Comparison of ENCODE assay signal across 9 mouse cellular contexts in genomic region chr8:95067582-95067981, GRCm38 (mm10). TPM values are rescaled to one million over a fixed set of nuclear protein-coding genes. Genes with fewer than 3 reads are reported as not detected.
DNase-seq lines count a peak whose midpoint lies in the region; ATAC-seq lines count a peak whose summit lies in the region.
"Had no signal": no experiment of that assay in that cellular context is flagged by ENCODE, and none has a peak within 500 bp of the region (broad histone marks: within the 10 kb centered on the region; RNA-seq: fewer than 3 reads in every experiment).

No protein-coding gene starts in this region.

- no peak for ATAC-seq in hindbrain, embryonic 11.5 days (ENCODE audit: low FRiP score)
- ATAC-seq in hindbrain, embryonic 12.5 days (ENCODE audit: low FRiP score): no peak
- no peak for ATAC-seq in neural tube, embryonic 11.5 days (ENCODE audit: insufficient read depth, low FRiP score, low TSS enrichment)

- no peaks in the 10 kb centered on the region for H3K36me3 ChIP-seq in hindbrain, embryonic 11.5 days (ENCODE audit: control insufficient read depth, insufficient read depth, low read length)
- no peaks in the 10 kb centered on the region for H3K36me3 ChIP-seq in hindbrain, embryonic 12.5 days
- no peaks in the 10 kb centered on the region for H3K36me3 ChIP-seq in neural tube, embryonic 11.5 days (ENCODE audit: control insufficient read depth, insufficient read depth, low read length)

- no peaks in the 10 kb centered on the region for H3K9me3 ChIP-seq in hindbrain, embryonic 11.5 days (ENCODE audit: control insufficient read depth, low read length)
- H3K9me3 ChIP-seq in hindbrain, embryonic 12.5 days (replicated peaks): no peaks in the 10 kb centered on the region
- H3K9me3 ChIP-seq in neural tube, embryonic 11.5 days (ENCODE audit: control insufficient read depth, low read length): no peaks in the 10 kb centered on the region

- WGBS in hindbrain, embryonic 11.5 days: 52% methylated on average over 3 of the region's 3 CpGs
- 45% methylated on average over 3 of the region's 3 CpGs for WGBS in hindbrain, embryonic 12.5 days
- 44% methylated on average over 3 of the region's 3 CpGs for WGBS in neural tube, embryonic 11.5 days

- H3K4me2 ChIP-seq in hindbrain, embryonic 11.5 days (replicated peaks; ENCODE audit: low read depth, low read length): no peak overlapping the region
- no peak overlapping the region for H3K4me2 ChIP-seq in hindbrain, embryonic 12.5 days (replicated peaks)
- no peak overlapping the region for H3K4me2 ChIP-seq in neural tube, embryonic 11.5 days (ENCODE audit: low read depth)

- H3K9ac ChIP-seq in hindbrain, embryonic 11.5 days (ENCODE audit: low read depth, low read length): no peak overlapping the region
- H3K9ac ChIP-seq in hindbrain, embryonic 12.5 days: no peak overlapping the region
- H3K9ac ChIP-seq in neural tube, embryonic 11.5 days (ENCODE audit: low read length): no peak overlapping the region

- no peaks in the 10 kb centered on the region for H3K27me3 ChIP-seq in hindbrain, embryonic 11.5 days (ENCODE audit: control insufficient read depth, insufficient read depth, low read length)
- H3K27me3 ChIP-seq in hindbrain, embryonic 12.5 days: no peaks in the 10 kb centered on the region
- H3K27me3 ChIP-seq in neural tube, embryonic 11.5 days (ENCODE audit: control insufficient read depth, insufficient read depth, low read length): no peaks in the 10 kb centered on the region

- H3K27ac ChIP-seq in hindbrain, embryonic 11.5 days (ENCODE audit: low read depth, low read length): no peak overlapping the region
- H3K27ac ChIP-seq in hindbrain, embryonic 12.5 days: no peak overlapping the region
- H3K27ac ChIP-seq in neural tube, embryonic 11.5 days (ENCODE audit: low read depth, low read length): no peak overlapping the region
- H3K27ac ChIP-seq: macrophage had no signal

- H3K4me1 ChIP-seq in hindbrain, embryonic 11.5 days (replicated peaks; ENCODE audit: control insufficient read depth, insufficient read depth, low read length): no peaks in the 10 kb centered on the region
- H3K4me1 ChIP-seq in hindbrain, embryonic 12.5 days: no peaks in the 10 kb centered on the region
- H3K4me1 ChIP-seq in neural tube, embryonic 11.5 days (ENCODE audit: control insufficient read depth, insufficient read depth, low read length): no peaks in the 10 kb centered on the region

- DNase-seq in hindbrain, embryonic 11.5 days (ENCODE audit: low spot score): peak; percentile 65
- DNase-seq in CD4-positive helper T cell, adult 2 months (ENCODE audit: low read depth, low spot score): peak; percentile 66
- DNase-seq in R1 (ENCODE audit: low read depth, low spot score): peak; percentile 86
- peak; percentile 41 for DNase-seq in embryo, embryonic 11.5 days (ENCODE audit: low read depth, low spot score)
- DNase-seq in kidney, postnatal 4 days: peak; percentile 81 to 84
- peak; percentile 59 for DNase-seq in neural tube, embryonic 11.5 days (ENCODE audit: low spot score)
- DNase-seq in frontal cortex, postnatal 25 days (ENCODE audit: low spot score in 2 of 2): no peak

- H3K4me3 ChIP-seq in hindbrain, embryonic 11.5 days (ENCODE audit: low read depth, low read length): no peak overlapping the region
- no peak overlapping the region for H3K4me3 ChIP-seq in hindbrain, embryonic 12.5 days
- no peak overlapping the region for H3K4me3 ChIP-seq in neural tube, embryonic 11.5 days (ENCODE audit: low read depth, low read length)

RNA-seq across cellular contexts. Expression of gene Drc7, which starts 12.7 kb away (rescaled TPM):
- polyA plus RNA-seq in hindbrain, embryonic 11.5 days (2014; fragmentation: Nextera tagmentation; extraction: Ambion mirVana): 1.0 and 1.2 TPM in 2 replicates
- 1.3 and 2.3 TPM in 2 replicates for polyA plus RNA-seq in hindbrain, embryonic 12.5 days (2016; fragmentation: Nextera tagmentation; extraction: Ambion mirVana)
- not detected in 2 replicates for polyA plus RNA-seq in neural tube, embryonic 11.5 days (2014; fragmentation: Nextera tagmentation; extraction: Ambion mirVana)
- polyA plus RNA-seq: macrophage had no signal

RNA-seq across cellular contexts. Expression of gene Katnb1, which starts 13.4 kb away (rescaled TPM):
- polyA plus RNA-seq in hindbrain, embryonic 11.5 days (2014; fragmentation: Nextera tagmentation; extraction: Ambion mirVana): 24.8 and 30.0 TPM in 2 replicates
- polyA plus RNA-seq in hindbrain, embryonic 12.5 days (2016; fragmentation: Nextera tagmentation; extraction: Ambion mirVana): 36.2 and 39.4 TPM in 2 replicates
- 29.2 and 32.5 TPM in 2 replicates for polyA plus RNA-seq in neural tube, embryonic 11.5 days (2014; fragmentation: Nextera tagmentation; extraction: Ambion mirVana)

RNA-seq across cellular contexts. Expression of gene Adgrg3, which starts 50.1 kb away (rescaled TPM):
- 2.5 and 4.7 TPM in 2 replicates for polyA plus RNA-seq in hindbrain, embryonic 11.5 days (2014; fragmentation: Nextera tagmentation; extraction: Ambion mirVana)
- polyA plus RNA-seq in hindbrain, embryonic 12.5 days (2016; fragmentation: Nextera tagmentation; extraction: Ambion mirVana): 1.9 TPM in 2 replicates
- 3.5 and 4.1 TPM in 2 replicates for polyA plus RNA-seq in neural tube, embryonic 11.5 days (2014; fragmentation: Nextera tagmentation; extraction: Ambion mirVana)

Comparison
In these comparisons a context has a peak if more than half of its experiments do, and no peak if none do; other contexts are left out.
1. DNase-seq: peak in hindbrain, embryonic 11.5 days (single experiment), CD4-positive helper T cell, adult 2 months (single experiment), R1 (single experiment), embryo, embryonic 11.5 days (single experiment), kidney, postnatal 4 days (2 of 2) and neural tube, embryonic 11.5 days (single experiment); none in frontal cortex, postnatal 25 days (0 of 2).